Mouse (Mus musculus) right cerebral cortex, postnatal 14 days (tissue): ENCODE data around the gene Agap1.
A peak's percentile ranks its signal among the peaks of the same experiment; 100 is the strongest.

Source experiments
- DNase-seq: peaks from one replicate; pipeline ENCODE4 v3.0.0; 2022

Gene Agap1

GRCm38 (mm10) chr1:89509763-89510340 lies 55.2 kb downstream of the Agap1 start:
- no peak for DNase-seq

GRCm38 (mm10) chr1:89510731-89511130 lies 56.1 kb downstream of the Agap1 start:
- DNase-seq: no peak

- no peak for DNase-seq
Observed at GRCm38 (mm10) chr1:89513616-89514283, 59.1 kb downstream of the Agap1 start.

GRCm38 (mm10) chr1:89515808-89516560 lies 61.4 kb downstream of the Agap1 start:
- no peak for DNase-seq

GRCm38 (mm10) chr1:89517817-89518216 lies 63.2 kb downstream of the Agap1 start:
- no peak for DNase-seq

GRCm38 (mm10) chr1:89519914-89520643 lies 65.5 kb downstream of the Agap1 start:
- DNase-seq: no peak

- no peak for DNase-seq
Observed at GRCm38 (mm10) chr1:89521406-89521805, 66.8 kb downstream of the Agap1 start.

- no peak for DNase-seq
Observed at GRCm38 (mm10) chr1:89521935-89522535, 67.4 kb downstream of the Agap1 start.

GRCm38 (mm10) chr1:89524369-89524768 lies 69.8 kb downstream of the Agap1 start:
- peak; percentile 97 for DNase-seq

GRCm38 (mm10) chr1:89524998-89525397 lies 70.4 kb downstream of the Agap1 start:
- no peak for DNase-seq

- DNase-seq: no peak
Observed at GRCm38 (mm10) chr1:89525825-89526224, 71.2 kb downstream of the Agap1 start.

GRCm38 (mm10) chr1:89528671-89529276 lies 74.2 kb downstream of the Agap1 start:
- DNase-seq: no peak

GRCm38 (mm10) chr1:89533702-89534101 lies 79.1 kb downstream of the Agap1 start:
- no peak for DNase-seq

GRCm38 (mm10) chr1:89535206-89535605 lies 80.6 kb downstream of the Agap1 start:
- DNase-seq: no peak

- no peak for DNase-seq
Observed at GRCm38 (mm10) chr1:89538163-89538946, 83.7 kb downstream of the Agap1 start.

- DNase-seq: no peak
Observed at GRCm38 (mm10) chr1:89539127-89539526, 84.5 kb downstream of the Agap1 start.

- DNase-seq: no peak
Observed at GRCm38 (mm10) chr1:89541151-89541550, 86.5 kb downstream of the Agap1 start.

- no peak for DNase-seq
Observed at GRCm38 (mm10) chr1:89542464-89542863, 87.9 kb downstream of the Agap1 start.

- DNase-seq: no peak
Observed at GRCm38 (mm10) chr1:89543312-89543711, 88.7 kb downstream of the Agap1 start.

GRCm38 (mm10) chr1:89544094-89544493 lies 89.5 kb downstream of the Agap1 start:
- DNase-seq: no peak

- no peak for DNase-seq
Observed at GRCm38 (mm10) chr1:89545099-89545498, 90.5 kb downstream of the Agap1 start.
